ENCODE assay signal across 17 mouse cellular contexts in genomic region chr7:107414928-107415327, GRCm38 (mm10).
"Had no signal": no experiment of that assay in that cellular context is flagged by ENCODE, and none has a peak within 500 bp of the region (broad histone marks: within the 10 kb centered on the region; RNA-seq: fewer than 3 reads in every experiment).

No protein-coding gene starts in this region.

- H3K36me3 ChIP-seq: liver, embryonic 13.5 days; midbrain, embryonic 12.5 days; midbrain, embryonic 15.5 days; neural tube, embryonic 12.5 days; neural tube, embryonic 15.5 days had no signal

- DNase-seq: kidney, postnatal 36 days; layer of hippocampus, postnatal 36 days; liver, embryonic 13.5 days; lung, adult 2 months; lung, postnatal 14 days; lung, postnatal 4 days; right cerebral cortex, adult 18-20 months; right cerebral cortex, postnatal 14 days; right cerebral cortex, postnatal 4 days; thymus, postnatal 36 days had no signal

- H3K27me3 ChIP-seq: liver, embryonic 13.5 days; midbrain, embryonic 12.5 days; midbrain, embryonic 15.5 days; neural tube, embryonic 12.5 days; neural tube, embryonic 15.5 days had no signal

- H3K27ac ChIP-seq: kidney, postnatal 0 days; left cerebral cortex, adult 2 months; liver, embryonic 13.5 days; midbrain, embryonic 12.5 days; midbrain, embryonic 15.5 days; neural tube, embryonic 12.5 days; neural tube, embryonic 15.5 days; stomach, postnatal 0 days had no signal

- H3K4me1 ChIP-seq: liver, embryonic 13.5 days; midbrain, embryonic 12.5 days; midbrain, embryonic 15.5 days; neural tube, embryonic 12.5 days; neural tube, embryonic 15.5 days had no signal

- H3K4me3 ChIP-seq: left cerebral cortex, adult 2 months; liver, embryonic 13.5 days; midbrain, embryonic 12.5 days; midbrain, embryonic 15.5 days; neural tube, embryonic 12.5 days; neural tube, embryonic 15.5 days had no signal
